Mouse (Mus musculus): Measurements from ENCODE around the gene Tle2. TPM values are rescaled to one million over a fixed set of nuclear protein-coding genes. Genes with fewer than 3 reads are reported as not detected.

Tle2 gene
- total RNA-seq, 2 experiments from 2014 or later = 34.0 to 46.8 TPM

GRCm38 (mm10) chr10:81570238-81570800 is 4.0 kb upstream of the Tle2 start:
- Histone ChIP-seq H3K27ac (peak overlapping the region; percentile 93; the same call in 1 of the 2 replicates), H3K4me3 (peak overlapping the region; percentile 71)
- TF ChIP-seq CTCF (conservative IDR thresholded peaks at IDR 0.05) = no peak
- no peak for DNase-seq (ENCODE audit: low spot score in 2 of 2)

GRCm38 (mm10) chr10:81570831-81571500 is 3.4 kb upstream of the Tle2 start:
- H3K4me3 ChIP-seq = peak overlapping the region; percentile 71
- peak; percentile 94 to 95 for DNase-seq (ENCODE audit: low spot score in 2 of 2)
- no peak; the same call in 1 of the 2 replicates for TF ChIP-seq CTCF (conservative IDR thresholded peaks at IDR 0.05)
- peak overlapping the region; percentile 93 for H3K27ac ChIP-seq

- TF ChIP-seq CTCF (conservative IDR thresholded peaks at IDR 0.05) = no peak
- Histone ChIP-seq H3K27ac (peak overlapping the region; percentile 93), H3K4me3 (peak overlapping the region; percentile 71)
- DNase-seq (ENCODE audit: low spot score in 2 of 2) = peak; percentile 99 to 100
Observed at GRCm38 (mm10) chr10:81571501-81571876, 2.9 kb upstream of the Tle2 start.

DNA sequence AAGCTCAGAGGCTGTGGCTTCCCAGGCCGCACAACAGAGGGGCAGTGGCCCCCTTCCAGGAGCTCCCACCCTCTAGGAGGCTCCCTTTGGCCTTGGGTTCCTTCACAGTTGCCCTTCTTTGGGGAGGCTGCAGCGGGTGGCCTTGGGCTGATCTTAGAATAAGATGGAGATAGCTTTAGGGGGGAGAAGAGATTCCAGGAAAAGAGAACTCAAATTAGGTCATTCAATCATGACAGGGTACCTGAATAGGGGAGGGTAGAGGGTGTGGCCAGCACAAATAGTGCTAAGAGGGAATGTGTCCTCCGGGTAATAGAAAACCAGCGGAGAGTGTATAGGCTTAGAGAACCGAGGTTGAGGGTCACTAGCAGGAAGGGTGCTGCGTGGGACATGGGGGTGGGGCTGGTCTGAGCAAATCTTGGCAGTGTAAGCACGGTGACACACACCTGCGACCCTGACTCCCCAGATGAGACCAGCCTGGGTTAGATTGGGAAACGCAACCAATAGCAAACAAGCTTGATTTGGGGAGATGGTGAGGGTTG is 2.2 kb upstream of the Tle2 start:
- TF ChIP-seq CTCF (conservative IDR thresholded peaks at IDR 0.05) = no peak
- no peak overlapping the region for H3K27ac ChIP-seq
- DNase-seq (ENCODE audit: low spot score in 2 of 2) = no peak
- H3K4me3 ChIP-seq = peak overlapping the region; percentile 71; the same call in 1 of the 2 replicates

DNA sequence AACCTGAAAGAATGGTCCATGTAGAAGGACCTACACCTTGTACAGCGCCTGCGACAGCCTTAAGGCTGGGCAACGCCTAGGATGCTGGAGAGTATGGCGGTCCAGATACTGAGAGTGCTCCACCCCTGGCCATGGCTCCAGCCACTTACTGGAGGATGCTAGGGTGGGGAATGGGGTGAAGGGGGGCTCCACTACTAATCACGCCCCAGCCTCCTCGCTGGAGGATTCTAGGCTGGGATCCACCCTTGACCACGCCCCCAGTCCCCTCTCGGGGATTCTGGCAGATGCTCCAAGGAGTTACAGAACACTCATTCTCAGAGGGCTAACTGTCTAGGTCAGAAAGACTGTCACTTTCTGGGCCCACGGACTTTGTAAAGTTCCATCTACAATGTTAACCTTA is 1.4 kb upstream of the Tle2 start:
- Histone ChIP-seq H3K4me3 (no peak overlapping the region), H3K27ac (no peak overlapping the region)
- DNase-seq (ENCODE audit: low spot score in 2 of 2) = no peak
- TF ChIP-seq CTCF (conservative IDR thresholded peaks at IDR 0.05) = no peak

DNA sequence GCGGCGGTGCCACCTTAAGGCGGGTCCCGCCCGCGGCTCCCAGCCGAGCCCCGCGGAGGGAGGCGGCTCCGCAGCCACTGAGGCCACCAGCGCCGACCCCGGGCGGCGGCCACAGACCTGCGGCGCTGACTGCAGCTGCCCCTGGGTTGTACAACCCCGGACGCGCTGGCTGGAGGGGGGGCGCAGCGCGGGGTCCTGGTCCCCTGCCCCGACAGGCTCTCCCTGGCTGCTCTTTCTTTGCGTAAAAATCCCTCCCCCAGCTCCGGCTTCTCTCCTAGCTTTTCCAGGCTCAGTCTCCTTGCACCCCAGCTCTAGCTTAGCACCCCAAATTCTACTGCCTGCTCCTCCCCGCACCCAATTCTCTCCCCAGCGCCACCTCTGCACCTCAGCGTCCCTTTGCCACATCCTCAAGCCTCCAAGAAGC is 859 bp downstream of the Tle2 start:
- H3K4me3 ChIP-seq = peak overlapping the region; percentile 88
- DNase-seq (ENCODE audit: low spot score in 2 of 2) = no peak
- no peak for TF ChIP-seq CTCF (conservative IDR thresholded peaks at IDR 0.05)
- H3K27ac ChIP-seq = peak overlapping the region; percentile 85

DNA sequence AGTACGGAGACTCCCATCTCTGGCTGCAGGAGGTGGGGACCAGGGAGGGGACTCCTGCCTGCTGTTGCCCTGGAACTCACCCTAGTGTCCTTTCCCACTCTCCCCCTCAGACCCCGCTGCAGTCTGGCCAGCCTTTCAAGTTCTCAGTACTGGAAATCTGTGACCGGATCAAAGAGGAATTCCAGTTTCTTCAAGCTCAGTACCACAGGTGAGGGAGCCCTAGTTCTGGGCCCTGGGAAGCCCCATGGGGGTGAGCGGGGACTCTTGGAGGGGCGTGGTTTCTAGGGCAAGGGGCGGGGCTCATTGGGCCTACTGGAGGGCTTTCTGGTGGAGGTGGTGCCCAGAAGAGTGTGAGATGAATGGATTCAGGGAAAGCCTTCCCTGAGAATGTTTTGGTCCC is 1.3 kb downstream of the Tle2 start:
- Histone ChIP-seq H3K4me3 (peak overlapping the region; percentile 88), H3K27ac (peak overlapping the region; percentile 85; the same call in 1 of the 2 replicates)
- TF ChIP-seq CTCF (conservative IDR thresholded peaks at IDR 0.05) = no peak
- no peak for DNase-seq (ENCODE audit: low spot score in 2 of 2)

GRCm38 (mm10) chr10:81579967-81580366 is 5.6 kb downstream of the Tle2 start:
- Histone ChIP-seq H3K4me3 (no peak overlapping the region), H3K27ac (no peak overlapping the region)
- TF ChIP-seq CTCF (conservative IDR thresholded peaks at IDR 0.05) = no peak

GRCm38 (mm10) chr10:81580441-81581070 is 6.2 kb downstream of the Tle2 start:
- no peak overlapping the region for H3K27ac ChIP-seq
- H3K4me3 ChIP-seq = no peak overlapping the region
- no peak for DNase-seq (ENCODE audit: low spot score in 2 of 2)
- peak; percentile 48 for TF ChIP-seq CTCF (conservative IDR thresholded peaks at IDR 0.05)

More at GRCm38 (mm10) chr10:81579967-81580366, 5.6 kb downstream of the Tle2 start:
- DNase-seq (ENCODE audit: low spot score in 2 of 2) = no peak

DNA sequence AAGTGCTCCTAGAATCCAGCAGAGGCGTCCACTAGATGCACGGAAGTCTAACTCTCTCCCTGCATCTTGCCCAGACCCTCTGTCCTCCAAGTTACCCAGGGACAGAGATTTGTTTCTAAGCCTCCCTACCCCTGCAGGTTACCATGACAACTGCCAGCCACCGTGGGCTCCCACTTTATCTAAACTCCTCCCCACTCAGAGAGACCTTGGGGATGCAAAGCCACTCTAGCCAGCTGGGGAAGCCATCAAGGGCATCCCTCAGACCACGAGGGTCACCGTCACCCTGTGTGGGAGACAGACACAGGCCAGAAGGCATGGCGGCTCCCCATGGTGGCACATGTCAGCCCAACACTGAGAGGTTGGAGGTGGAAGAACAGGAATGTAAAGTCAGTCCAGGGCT is 9.0 kb downstream of the Tle2 start:
- DNase-seq (ENCODE audit: low spot score in 2 of 2) = no peak
- H3K27ac ChIP-seq = no peak overlapping the region
- TF ChIP-seq CTCF (conservative IDR thresholded peaks at IDR 0.05) = no peak
- no peak overlapping the region for H3K4me3 ChIP-seq

GRCm38 (mm10) chr10:81588739-81589138 is 14.4 kb downstream of the Tle2 start:
- DNase-seq (ENCODE audit: low spot score in 2 of 2) = no peak
- no peak overlapping the region for H3K4me3 ChIP-seq
- no peak for TF ChIP-seq CTCF (conservative IDR thresholded peaks at IDR 0.05)
- no peak overlapping the region for H3K27ac ChIP-seq

DNA sequence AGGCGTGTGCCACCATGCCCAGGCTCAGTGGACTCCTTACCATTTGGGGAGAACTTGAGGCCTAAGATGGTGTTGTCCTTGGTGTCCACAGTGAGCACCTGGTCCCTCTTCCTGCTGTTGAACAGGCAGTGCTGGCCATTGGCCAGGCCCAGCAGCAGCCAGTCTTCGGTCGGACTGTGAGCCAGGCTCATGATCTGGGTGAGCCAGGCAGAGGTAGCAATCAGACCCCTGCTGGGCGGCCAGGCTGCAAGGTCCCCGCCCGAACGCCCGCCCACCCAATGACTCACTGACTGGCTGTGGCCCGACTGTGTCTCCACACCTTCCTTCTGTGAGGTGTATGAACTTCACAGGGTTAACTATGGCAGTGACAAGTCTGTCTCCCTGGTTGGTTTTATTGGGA is 17.5 kb downstream of the Tle2 start:
- no peak for DNase-seq (ENCODE audit: low spot score in 2 of 2)
- no peak overlapping the region for H3K4me3 ChIP-seq
- H3K27ac ChIP-seq = no peak overlapping the region
- no peak for TF ChIP-seq CTCF (conservative IDR thresholded peaks at IDR 0.05)

DNA sequence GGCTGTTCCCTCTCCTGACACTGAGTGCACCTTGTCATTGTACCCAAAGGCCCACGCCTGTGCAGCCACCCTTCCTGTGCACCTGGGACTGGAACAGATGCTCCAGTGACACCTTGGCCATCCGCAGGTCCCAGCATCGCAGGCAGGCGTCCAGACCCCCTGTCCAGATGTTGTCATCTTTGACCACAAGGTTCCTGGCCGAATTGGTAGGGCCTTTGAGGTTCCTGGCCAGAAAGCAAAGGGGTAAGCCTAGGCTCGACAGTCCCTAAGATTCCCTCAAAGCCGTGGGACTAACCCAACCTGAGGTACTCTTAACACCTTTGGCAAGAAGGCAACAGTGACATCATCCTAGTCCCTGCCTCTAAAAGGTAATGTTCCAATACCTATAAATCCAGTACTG is 18.3 kb downstream of the Tle2 start:
- TF ChIP-seq CTCF (conservative IDR thresholded peaks at IDR 0.05) = no peak

More for the DNA sequence above, 18.3 kb downstream of the Tle2 start:
- DNase-seq (ENCODE audit: low spot score in 2 of 2) = no peak
- Histone ChIP-seq H3K27ac (no peak overlapping the region), H3K4me3 (no peak overlapping the region)
